Mouse (Mus musculus): ENCODE results near the gene Rab34.

DNA sequence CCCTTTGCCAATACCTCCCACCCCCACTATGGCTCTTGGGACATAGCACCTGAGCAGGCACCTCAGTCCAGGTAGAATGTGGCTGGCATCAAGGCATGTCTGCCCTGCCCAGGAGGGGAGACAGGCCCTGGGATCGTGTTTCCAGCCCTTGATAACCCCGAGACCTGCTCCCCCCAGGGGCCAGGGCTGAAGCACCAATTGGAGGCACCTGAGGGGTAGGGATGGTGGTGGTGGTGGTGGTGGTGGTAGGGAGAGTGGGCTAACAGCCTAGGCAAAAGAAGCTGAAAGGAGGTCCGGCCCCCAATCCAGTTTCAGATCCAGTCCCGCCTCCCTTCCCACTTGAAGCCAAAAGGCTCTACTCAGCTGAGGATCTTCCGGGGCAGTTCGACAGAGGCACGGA, 28.7 kb upstream of the Rab34 start:
- TF ChIP-seq CTCF (IDR thresholded peaks at IDR 0.05) (no peak), POLR2A (IDR thresholded peaks at IDR 0.05; ENCODE audit: insufficient read depth, low read depth, low read length) (no peak)
